Mouse (Mus musculus): ENCODE measurements around the gene Rap1gap2. TPM values are rescaled to one million over a fixed set of nuclear protein-coding genes. Genes with fewer than 3 reads are reported as not detected.
"Not testable (repeated sequence)": the region's sequence is repeated elsewhere in the genome, so short reads cannot be mapped to it uniquely, and the experiment has no call there.

Rap1gap2 gene
- polyA plus RNA-seq, 1 experiment, result 8.9 TPM

- H3K4me1 ChIP-seq (ENCODE audit: control insufficient read depth, insufficient read depth, low read length), result no peaks in the 10 kb centered on the region
- DNase-seq, result no peak
- no peak overlapping the region for H3K4me3 ChIP-seq (replicated peaks; ENCODE audit: extremely low read depth, low read depth, low read length)
- TF ChIP-seq POLR2A (IDR thresholded peaks at IDR 0.05; ENCODE audit: borderline replicate concordance, extremely low read depth, low read depth, low read length), result no peak
- no peak for TF ChIP-seq CTCF (IDR thresholded peaks at IDR 0.05; ENCODE audit: insufficient read depth, low read length)
- WGBS, result 74% methylated on average over 3 of the region's 3 CpGs
Measured at GRCm38 (mm10) chr11:74582464-74582863, 28.3 kb downstream of the Rap1gap2 start.

DNA sequence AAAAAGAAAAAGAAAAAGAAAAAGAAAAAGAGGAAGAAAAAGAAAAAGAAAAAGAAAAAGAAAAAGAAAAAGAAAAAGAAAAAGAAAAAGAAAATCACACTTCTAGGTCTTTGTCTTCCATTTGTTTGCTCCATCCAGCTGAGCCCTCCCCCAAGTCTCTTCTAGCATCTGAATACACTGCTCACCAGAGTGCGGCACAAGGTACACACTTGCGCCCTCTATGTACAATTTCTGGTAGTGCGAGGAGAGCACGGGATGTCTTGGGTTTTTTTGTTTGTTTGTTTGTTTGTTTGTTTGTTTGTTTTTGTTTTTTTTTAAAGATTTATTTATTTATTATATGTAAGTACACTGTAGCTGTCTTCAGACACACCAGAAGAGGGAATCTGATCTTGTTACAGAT lies 29.4 kb downstream of the Rap1gap2 start:
- 0 out of 2 replicates have a peak, but pooled peaks have one; percentile 19 for TF ChIP-seq CTCF (IDR thresholded peaks at IDR 0.05; ENCODE audit: insufficient read depth, low read length)
- H3K4me3 ChIP-seq (replicated peaks; ENCODE audit: extremely low read depth, low read depth, low read length); DNase-seq; H3K4me1 ChIP-seq (ENCODE audit: control insufficient read depth, insufficient read depth, low read length): not testable (repeated sequence)
- 52% methylated on average over 4 of the region's 4 CpGs for whole genome bisulfite sequencing

GRCm38 (mm10) chr11:74577068-74577467 lies 33.6 kb downstream of the Rap1gap2 start:
- TF ChIP-seq POLR2A (IDR thresholded peaks at IDR 0.05; ENCODE audit: borderline replicate concordance, extremely low read depth, low read depth, low read length), result no peak
- no peak for TF ChIP-seq CTCF (IDR thresholded peaks at IDR 0.05; ENCODE audit: insufficient read depth, low read length)
- WGBS, result 24% methylated on average over 3 of the region's 3 CpGs
- H3K4me3 ChIP-seq (replicated peaks; ENCODE audit: extremely low read depth, low read depth, low read length), result no peak overlapping the region
- DNase-seq, result no peak
- no peaks in the 10 kb centered on the region for H3K4me1 ChIP-seq (ENCODE audit: control insufficient read depth, insufficient read depth, low read length)

- Histone ChIP-seq H3K4me1 (ENCODE audit: control insufficient read depth, insufficient read depth, low read length) (no peaks in the 10 kb centered on the region), H3K4me3 (replicated peaks; ENCODE audit: extremely low read depth, low read depth, low read length) (no peak overlapping the region)
- WGBS, result 67% methylated on average over 3 of the region's 3 CpGs
- DNase-seq, result no peak
- TF ChIP-seq CTCF (IDR thresholded peaks at IDR 0.05; ENCODE audit: insufficient read depth, low read length), result no peak
- no peak for TF ChIP-seq POLR2A (IDR thresholded peaks at IDR 0.05; ENCODE audit: borderline replicate concordance, extremely low read depth, low read depth, low read length)
Measured at GRCm38 (mm10) chr11:74575940-74576339, 34.8 kb downstream of the Rap1gap2 start.

DNA sequence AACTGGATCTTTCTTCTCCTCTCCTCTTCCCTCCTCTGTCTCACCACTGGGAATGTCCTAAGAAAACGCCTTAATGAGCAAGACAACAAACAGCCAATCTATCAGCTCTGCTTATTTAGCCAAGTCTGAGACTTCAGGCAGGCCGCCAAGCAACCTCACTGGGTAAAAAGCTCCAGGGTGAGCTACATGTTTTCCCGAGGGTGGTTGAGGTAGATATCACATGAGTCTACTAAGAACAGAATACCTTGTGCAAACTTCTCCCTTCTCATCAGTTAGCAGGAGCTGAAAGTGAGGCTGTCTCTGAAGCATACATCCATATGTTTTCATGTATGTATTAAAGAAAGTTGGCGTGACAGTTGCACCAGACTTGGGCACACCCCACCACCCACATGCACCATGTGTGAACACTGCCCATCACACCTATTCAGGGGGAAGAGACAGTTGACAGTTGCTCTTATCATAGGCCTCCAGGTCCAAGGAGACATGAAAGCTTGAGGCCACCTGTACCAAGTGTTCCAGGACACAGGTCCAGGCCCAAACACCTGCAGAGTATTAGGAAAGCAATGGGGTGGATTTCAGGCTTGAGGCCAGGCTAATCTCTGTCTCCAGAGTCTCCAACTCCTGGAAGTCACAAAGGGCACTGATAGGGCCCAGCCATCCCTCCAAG lies 35.8 kb downstream of the Rap1gap2 start:
- Histone ChIP-seq H3K4me3 (replicated peaks; ENCODE audit: extremely low read depth, low read depth, low read length) (no peak overlapping the region), H3K4me1 (ENCODE audit: control insufficient read depth, insufficient read depth, low read length) (no peaks in the 10 kb centered on the region)
- 54% methylated on average over 4 of the region's 4 CpGs for WGBS
- DNase-seq, result no peak
- TF ChIP-seq CTCF (IDR thresholded peaks at IDR 0.05; ENCODE audit: insufficient read depth, low read length) (no peak), POLR2A (IDR thresholded peaks at IDR 0.05; ENCODE audit: borderline replicate concordance, extremely low read depth, low read depth, low read length) (no peak)

DNA sequence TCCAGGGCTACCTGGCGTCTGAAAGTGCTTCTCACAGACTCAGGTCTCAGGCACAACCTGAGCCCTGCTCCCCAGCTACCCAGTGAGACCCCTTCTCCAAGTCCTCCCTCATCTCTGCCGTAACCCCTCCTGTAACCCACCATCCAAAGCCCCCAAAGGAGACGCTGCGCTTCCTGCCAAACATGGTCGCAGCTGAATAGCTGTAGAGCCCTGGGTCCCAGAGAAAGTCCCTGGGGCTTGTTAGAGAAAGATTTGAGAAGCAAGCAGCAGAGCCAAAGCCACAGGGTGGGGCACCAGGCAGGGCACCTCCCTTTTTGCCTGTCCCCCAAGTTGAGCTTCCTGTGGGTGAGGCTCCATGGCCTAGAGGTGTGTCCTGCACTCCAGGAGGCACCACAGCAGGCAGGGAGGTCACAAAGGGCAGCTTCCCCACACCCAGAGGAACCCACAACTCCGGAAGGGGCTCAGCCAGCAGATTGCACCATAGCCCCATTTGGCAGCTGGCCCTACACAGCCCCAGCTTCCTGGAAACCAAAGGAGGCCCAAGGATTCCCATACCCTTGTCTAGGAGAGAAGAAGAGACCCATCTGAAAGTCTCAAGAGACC lies 38.2 kb downstream of the Rap1gap2 start:
- WGBS, result 64% methylated on average over 6 of the region's 6 CpGs
- H3K4me3 ChIP-seq (replicated peaks; ENCODE audit: extremely low read depth, low read depth, low read length), result peak overlapping the region; percentile 12
- peak; percentile 24 for DNase-seq

DNA sequence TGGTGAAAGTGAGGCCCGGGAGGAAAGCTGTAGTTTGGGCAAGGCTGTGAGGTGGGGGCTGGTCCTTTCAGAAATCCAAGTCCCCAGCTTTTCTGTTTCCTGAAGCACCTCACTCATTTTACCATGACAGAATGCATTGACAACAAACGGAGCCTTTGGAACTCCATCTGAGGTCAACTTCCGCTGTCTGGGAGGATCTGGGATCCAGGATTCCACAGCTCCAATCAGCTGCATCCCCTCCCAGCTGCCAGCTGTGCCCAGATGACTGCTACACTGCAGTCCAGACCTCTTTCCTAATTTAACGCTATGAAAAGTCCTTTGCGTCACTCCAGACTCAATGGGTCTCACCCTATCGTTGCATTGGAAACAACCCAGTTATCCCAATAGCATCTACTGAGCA lies 41.0 kb downstream of the Rap1gap2 start:
- 65% methylated on average over 6 of the region's 6 CpGs for WGBS
- no peaks in the 10 kb centered on the region for H3K4me1 ChIP-seq (ENCODE audit: control insufficient read depth, insufficient read depth, low read length)
- H3K4me3 ChIP-seq (replicated peaks; ENCODE audit: extremely low read depth, low read depth, low read length), result no peak overlapping the region
- no peak for DNase-seq
- TF ChIP-seq POLR2A (IDR thresholded peaks at IDR 0.05; ENCODE audit: borderline replicate concordance, extremely low read depth, low read depth, low read length), result no peak
- no peak for TF ChIP-seq CTCF (IDR thresholded peaks at IDR 0.05; ENCODE audit: insufficient read depth, low read length)

More for the DNA sequence above, 38.2 kb downstream of the Rap1gap2 start:
- no peak for TF ChIP-seq CTCF (IDR thresholded peaks at IDR 0.05; ENCODE audit: insufficient read depth, low read length)
- no peak for TF ChIP-seq POLR2A (IDR thresholded peaks at IDR 0.05; ENCODE audit: borderline replicate concordance, extremely low read depth, low read depth, low read length)
- no peaks in the 10 kb centered on the region for H3K4me1 ChIP-seq (ENCODE audit: control insufficient read depth, insufficient read depth, low read length)

DNA sequence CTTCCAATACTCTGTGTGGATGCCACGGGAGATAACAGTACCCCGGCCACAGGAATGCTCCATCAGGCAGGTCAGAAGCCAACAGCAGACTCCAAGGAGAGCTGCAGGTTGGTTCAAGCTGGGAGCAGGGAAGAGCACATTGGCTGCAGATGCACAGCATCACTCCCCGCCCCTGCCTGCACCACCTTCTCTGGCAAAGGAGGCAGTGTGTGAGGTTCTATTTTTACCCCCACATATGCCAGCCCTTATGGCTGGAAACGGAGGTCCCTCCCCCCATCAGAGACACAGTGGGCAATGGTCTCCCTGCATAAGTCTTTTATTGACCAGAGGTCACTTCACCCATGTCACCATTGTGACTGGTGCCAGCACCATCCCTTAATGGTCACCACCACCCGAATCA lies 42.3 kb downstream of the Rap1gap2 start:
- Histone ChIP-seq H3K4me1 (ENCODE audit: control insufficient read depth, insufficient read depth, low read length) (no peaks in the 10 kb centered on the region), H3K4me3 (replicated peaks; ENCODE audit: extremely low read depth, low read depth, low read length) (no peak overlapping the region)
- WGBS, result 76% methylated on average over 5 of the region's 5 CpGs
- DNase-seq, result no peak
- no peak for TF ChIP-seq CTCF (IDR thresholded peaks at IDR 0.05; ENCODE audit: insufficient read depth, low read length)

DNA sequence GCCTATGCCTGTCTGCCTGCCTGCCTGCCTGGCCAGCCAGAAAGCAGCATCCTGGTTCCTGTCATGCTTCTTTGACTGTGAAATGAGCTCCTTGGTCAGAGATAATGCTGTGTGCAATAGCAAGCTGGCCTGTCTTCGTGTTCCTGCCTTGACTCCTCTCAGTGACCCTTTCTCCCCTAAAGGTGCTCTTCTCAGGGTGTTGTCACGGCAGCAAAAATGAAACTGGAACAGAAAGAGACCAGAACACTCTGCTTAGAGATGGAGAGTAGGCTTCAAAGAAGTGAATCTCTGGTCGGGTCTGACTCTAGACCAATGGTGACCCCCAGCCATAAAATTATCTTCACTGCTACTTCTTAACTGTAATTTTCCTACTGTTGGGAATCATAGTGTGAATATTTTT lies 42.7 kb downstream of the Rap1gap2 start:
- no peaks in the 10 kb centered on the region for H3K4me1 ChIP-seq (ENCODE audit: control insufficient read depth, insufficient read depth, low read length)
- no peak for DNase-seq
- 65% methylated on average over 3 of the region's 3 CpGs for WGBS

GRCm38 (mm10) chr11:74566326-74566874 lies 44.3 kb downstream of the Rap1gap2 start:
- no peak overlapping the region for H3K4me3 ChIP-seq (replicated peaks; ENCODE audit: extremely low read depth, low read depth, low read length)
- no peak for DNase-seq
- no peaks in the 10 kb centered on the region for H3K4me1 ChIP-seq (ENCODE audit: control insufficient read depth, insufficient read depth, low read length)
- WGBS, result 89% methylated on average over 4 of the region's 4 CpGs
- no peak for TF ChIP-seq CTCF (IDR thresholded peaks at IDR 0.05; ENCODE audit: insufficient read depth, low read length)
- no peak for TF ChIP-seq POLR2A (IDR thresholded peaks at IDR 0.05; ENCODE audit: borderline replicate concordance, extremely low read depth, low read depth, low read length)

More for the DNA sequence above, 42.7 kb downstream of the Rap1gap2 start:
- no peak overlapping the region for H3K4me3 ChIP-seq (replicated peaks; ENCODE audit: extremely low read depth, low read depth, low read length)
- TF ChIP-seq CTCF (IDR thresholded peaks at IDR 0.05; ENCODE audit: insufficient read depth, low read length) (no peak), POLR2A (IDR thresholded peaks at IDR 0.05; ENCODE audit: borderline replicate concordance, extremely low read depth, low read depth, low read length) (no peak)
